Mouse (Mus musculus) liver, embryonic 14 days (tissue): ENCODE data around the gene Olfr1161. TPM values are rescaled to one million over a fixed set of nuclear protein-coding genes. Genes with fewer than 3 reads are reported as not detected.

Experiments
- polyA plus RNA-seq: library from polyadenylated mRNA; depleted of rRNA; stranded (reverse); fragments of >200 nt; gene quantifications from 2 replicates; pipeline ENCODE4 v1.2.3, GENCODE M21; 2012; rRNA removed

The Olfr1161 gene
- polyA plus RNA-seq: not detected in 2 replicates

DNA sequence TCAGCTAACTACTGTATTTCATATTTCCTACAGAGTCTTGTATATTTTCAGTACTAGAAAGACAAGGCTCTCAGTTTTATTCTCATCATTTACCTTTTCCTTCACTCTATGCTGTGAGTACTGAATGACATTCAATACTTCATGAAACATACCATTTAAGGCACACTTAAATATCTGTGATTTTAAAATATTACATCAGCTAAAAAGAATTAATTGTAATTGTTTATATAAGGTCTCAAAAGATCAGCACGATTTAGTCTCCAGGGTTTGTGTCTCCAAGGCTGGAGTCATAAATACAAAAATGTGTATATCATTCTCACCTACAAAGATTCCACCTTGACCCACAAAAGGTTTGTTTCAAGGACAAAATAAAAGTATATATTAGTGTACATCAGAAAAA, at the start of gene Olfr1161:
TSS of gene Olfr1161 (plus strand) at position 301 of the 400 bp plus-strand sequence.

DNA sequence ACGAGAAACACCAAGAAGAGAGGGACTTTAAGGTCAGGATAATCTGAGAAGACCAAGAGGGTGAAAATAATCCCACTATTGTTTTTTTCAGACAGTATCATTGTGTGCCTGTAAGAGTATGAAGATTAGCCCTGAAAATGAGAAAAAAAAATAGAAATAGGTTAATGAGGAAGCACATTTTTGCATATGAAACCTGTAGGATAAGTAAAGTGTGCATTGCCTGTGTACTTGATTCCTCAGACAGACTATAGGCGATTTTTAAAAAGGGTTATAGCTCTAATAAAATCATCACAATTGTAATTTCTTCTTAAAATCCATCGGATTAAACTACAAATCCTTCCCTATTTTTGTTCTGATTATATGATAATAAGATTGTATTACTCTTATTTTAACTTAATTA, 48.0 kb upstream of the Olfr1161 start, which contains the start of gene Olfr74:
TSS of gene Olfr74 (minus strand) at position 101 of the 400 bp plus-strand sequence.

DNA sequence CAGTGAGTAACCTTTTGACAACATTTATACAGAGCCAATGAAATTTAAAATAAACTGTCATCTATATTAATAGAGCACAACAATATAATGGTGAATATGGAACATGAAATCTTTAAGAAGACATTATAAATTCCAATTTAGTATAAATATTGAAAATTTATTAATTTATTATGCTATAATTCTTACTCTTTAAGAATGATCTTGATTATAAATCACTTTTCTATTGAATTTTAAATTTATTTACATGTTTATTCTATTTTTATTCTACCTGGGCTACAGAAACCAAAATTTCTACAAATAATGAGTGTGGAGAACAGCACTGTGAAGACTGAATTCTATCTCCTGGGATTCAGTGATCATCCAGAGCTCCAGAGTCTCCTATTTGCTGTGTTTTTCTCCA, 32.8 kb upstream of the Olfr1161 start, which contains the start of gene Olfr1158:
TSS of gene Olfr1158 (plus strand) at position 301 of the 400 bp plus-strand sequence.

DNA sequence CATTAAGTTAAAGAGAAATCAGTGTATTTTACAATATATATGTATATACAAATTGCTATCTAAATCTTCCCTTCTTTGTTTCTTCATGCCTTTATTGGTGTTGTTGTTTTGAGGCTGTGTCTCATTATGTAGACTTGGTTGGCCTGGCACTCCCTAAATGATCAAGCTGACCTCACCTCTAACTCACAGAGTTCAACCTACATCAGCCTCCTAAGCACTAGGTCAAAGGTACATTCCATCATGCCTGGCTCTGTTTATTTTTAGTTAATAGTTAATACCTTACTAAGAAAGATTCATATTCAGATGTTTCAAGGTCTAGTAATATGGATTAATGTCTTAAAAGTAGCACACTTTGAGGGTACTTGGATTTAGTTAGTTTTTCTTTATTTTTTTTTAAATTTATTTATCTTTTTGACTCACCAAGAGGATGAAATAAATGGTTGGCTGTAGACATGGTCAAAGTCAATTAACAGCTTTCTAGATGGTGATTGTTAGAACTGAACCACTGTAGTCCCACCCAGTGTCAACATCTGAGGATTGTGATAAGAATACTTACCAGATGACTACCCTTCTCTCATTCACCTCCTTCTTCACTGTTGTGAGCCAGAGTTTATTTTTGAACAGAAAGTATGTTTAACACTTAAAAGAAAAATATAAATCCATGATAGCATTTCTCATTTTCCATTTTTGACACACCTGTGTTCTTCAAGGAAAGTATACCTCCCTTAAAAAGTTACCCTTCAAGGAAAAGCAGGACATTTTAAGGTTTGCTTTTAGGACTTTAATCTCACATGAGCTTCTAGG, 14.9 kb upstream of the Olfr1161 start, which contains the start of gene Olfr1160:
TSS of gene Olfr1160 (minus strand) at position 754 of the 804 bp plus-strand sequence.

DNA sequence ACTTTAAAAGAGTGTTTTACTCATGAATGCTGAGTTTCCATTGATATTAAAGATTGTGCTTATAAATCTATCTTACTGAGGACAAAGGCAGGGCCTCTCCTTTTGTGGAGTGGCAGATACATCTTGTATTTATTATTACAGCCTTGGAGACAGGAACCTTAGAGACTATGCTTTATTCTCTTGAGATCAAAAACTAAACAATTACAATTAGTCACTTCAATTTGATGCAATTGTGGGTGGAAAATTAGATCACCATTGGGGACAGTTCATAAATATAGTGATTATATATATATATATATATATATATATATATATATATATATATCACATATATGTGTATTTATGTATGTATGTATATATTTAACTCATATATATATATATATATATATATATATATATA, 15.0 kb downstream of the Olfr1161 start, which contains the start of gene Olfr73:
TSS of gene Olfr73 (minus strand) at position 101 of the 400 bp plus-strand sequence.

DNA sequence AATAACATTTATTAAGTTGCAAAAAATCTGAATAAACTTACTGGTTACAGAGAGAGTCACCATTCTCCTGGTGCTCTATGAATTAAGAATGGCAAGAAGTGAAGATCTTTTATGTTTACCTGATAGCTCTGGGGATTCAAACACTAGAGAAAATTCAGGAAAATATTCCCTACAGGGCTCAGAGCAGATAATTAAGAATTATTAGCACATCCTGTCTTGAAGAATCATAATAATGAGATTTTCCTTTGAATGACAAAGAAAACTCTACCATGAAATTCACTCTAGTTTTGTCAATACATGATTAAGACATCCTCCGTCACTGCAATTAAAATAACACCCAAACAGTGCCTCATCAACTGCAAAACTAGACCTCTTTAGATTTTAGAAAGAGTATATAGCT, 28.5 kb downstream of the Olfr1161 start, which contains the start of gene Olfr1162:
TSS of gene Olfr1162 (minus strand) at position 101 of the 400 bp plus-strand sequence.

DNA sequence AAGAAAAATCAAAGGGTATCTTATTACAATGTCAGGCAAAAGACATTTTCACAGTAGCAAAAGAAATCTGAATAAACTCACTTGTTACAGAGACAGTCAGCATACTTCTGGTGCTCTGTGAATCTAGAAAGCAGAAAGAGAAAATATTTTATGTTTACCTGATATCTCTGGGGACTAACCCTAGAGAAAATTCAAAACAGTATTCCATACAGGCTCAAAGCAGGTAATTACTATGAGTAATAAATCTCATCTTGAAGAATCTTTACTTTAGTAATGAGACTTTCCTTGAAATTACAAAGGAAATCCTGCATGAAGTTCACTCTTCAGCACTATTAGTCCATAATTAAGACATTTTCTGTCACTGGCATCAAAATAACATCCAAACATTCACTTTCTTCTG, 49.2 kb downstream of the Olfr1161 start, which contains the start of gene Olfr1163:
TSS of gene Olfr1163 (minus strand) at position 101 of the 400 bp plus-strand sequence.

Other genes starting within 250 kb of the Olfr1161 start
- not detected in 2 replicates for gene Olfr152, start 243.3 kb upstream of the Olfr1161 start, polyA plus RNA-seq
- not detected in 2 replicates for gene Olfr1143, start 222.2 kb upstream of the Olfr1161 start, polyA plus RNA-seq
- gene Olfr1145, start 213.0 kb upstream of the Olfr1161 start, polyA plus RNA-seq: not detected in 2 replicates
- not detected in 2 replicates for gene Olfr1148, start 192.2 kb upstream of the Olfr1161 start, polyA plus RNA-seq
- not detected in 2 replicates for gene Olfr1150-ps1, start 178.8 kb upstream of the Olfr1161 start, polyA plus RNA-seq
- gene Olfr1151, start 166.9 kb upstream of the Olfr1161 start, polyA plus RNA-seq: not detected in 2 replicates
- gene Olfr1152, start 156.3 kb upstream of the Olfr1161 start, polyA plus RNA-seq: not detected in 2 replicates
- not detected in 2 replicates for gene Olfr1153, start 127.8 kb upstream of the Olfr1161 start, polyA plus RNA-seq
- not detected in 2 replicates for gene Olfr1154, start 117.6 kb upstream of the Olfr1161 start, polyA plus RNA-seq
- gene Olfr1155, start 77.6 kb upstream of the Olfr1161 start, polyA plus RNA-seq: not detected in 2 replicates
- gene Olfr1156, start 69.7 kb upstream of the Olfr1161 start, polyA plus RNA-seq: not detected in 2 replicates
- not detected in 2 replicates for gene Olfr1157, start 54.5 kb upstream of the Olfr1161 start, polyA plus RNA-seq
- gene Olfr74, start 48.1 kb upstream of the Olfr1161 start, polyA plus RNA-seq: not detected in 2 replicates
- gene Olfr1158, start 32.7 kb upstream of the Olfr1161 start, polyA plus RNA-seq: not detected in 2 replicates
- not detected in 2 replicates for gene Olfr1160, start 14.5 kb upstream of the Olfr1161 start, polyA plus RNA-seq
- not detected in 2 replicates for gene Olfr73, start 14.9 kb downstream of the Olfr1161 start, polyA plus RNA-seq
- gene Olfr1162, start 28.4 kb downstream of the Olfr1161 start, polyA plus RNA-seq: not detected in 2 replicates
- gene Olfr1163, start 49.1 kb downstream of the Olfr1161 start, polyA plus RNA-seq: not detected in 2 replicates
- not detected in 2 replicates for gene Olfr1164, start 71.2 kb downstream of the Olfr1161 start, polyA plus RNA-seq
- gene Olfr1166, start 105.5 kb downstream of the Olfr1161 start, polyA plus RNA-seq: not detected in 2 replicates
- gene Olfr1167, start 132.4 kb downstream of the Olfr1161 start, polyA plus RNA-seq: not detected in 2 replicates
- gene Olfr1168, start 159.1 kb downstream of the Olfr1161 start, polyA plus RNA-seq: not detected in 2 replicates
- gene Olfr1170, start 205.6 kb downstream of the Olfr1161 start, polyA plus RNA-seq: not detected in 2 replicates